Mouse (Mus musculus) midbrain, embryonic 12.5 days (tissue): Measurements from ENCODE around the gene Gm20425. TPM values are rescaled to one million over a fixed set of nuclear protein-coding genes. Genes with fewer than 3 reads are reported as not detected.

Experiments used
- ATAC-seq: fragments of 200-750 bp; cut with Nextera tagmentation; 2 replicates; pipeline ENCODE4 v1.8.0; 2017; ENCODE audit warnings: low read depth, moderate TSS enrichment, moderate library complexity; ENCODE audit not compliant: low FRiP score
- H3K27ac ChIP-seq: fragments of 300-500 bp; sonication (generic); replicated peaks from 2 replicates; pipeline ENCODE4 v1.5.1; 2016; ENCODE audit warnings: mild to moderate bottlenecking
- H3K27me3 ChIP-seq: fragments of 300-500 bp; sonication (generic); 2 replicates; pipeline ENCODE4 v1.6.1; 2016; ENCODE audit warnings: mild to moderate bottlenecking
- H3K36me3 ChIP-seq: fragments of 300-500 bp; sonication (generic); 2 replicates; pipeline ENCODE4 v1.6.1; 2016
- H3K4me1 ChIP-seq: fragments of 300-500 bp; sonication (generic); 2 replicates; pipeline ENCODE4 v1.6.1; 2016
- H3K4me2 ChIP-seq: fragments of 300-500 bp; sonication (generic); replicated peaks from 2 replicates; pipeline ENCODE4 v1.6.1; 2016; ENCODE audit warnings: mild to moderate bottlenecking, moderate library complexity
- H3K4me3 ChIP-seq: fragments of 300-500 bp; sonication (generic); 2 replicates; pipeline ENCODE4 v1.5.1; 2016; ENCODE audit warnings: mild to moderate bottlenecking
- H3K9ac ChIP-seq: fragments of 300-500 bp; sonication (generic); replicated peaks from 2 replicates; pipeline ENCODE4 v1.6.1; 2016; ENCODE audit warnings: mild to moderate bottlenecking, moderate library complexity
- H3K9me3 ChIP-seq: fragments of 300-500 bp; sonication (generic); 2 replicates; pipeline ENCODE4 v1.6.1; 2016; ENCODE audit warnings: mild to moderate bottlenecking
- WGBS: fragments of 180-500 bp; shearing (Covaris S2); methylation state at CpG from one replicate; pipeline ENCODE4 v1.1.7; 2016; 5-methylcytosine and 5-hydroxymethylcytosine counted together
- polyA plus RNA-seq: library from polyadenylated mRNA; unstranded; fragments of >200 nt; fragmentation: Nextera tagmentation; extraction: Ambion mirVana; gene quantifications from 2 replicates; pipeline ENCODE4 v1.2.1, GENCODE M21; 2016

Gene Gm20425
- polyA plus RNA-seq, 1 experiment from 2014 or later = 5.3 TPM

DNA sequence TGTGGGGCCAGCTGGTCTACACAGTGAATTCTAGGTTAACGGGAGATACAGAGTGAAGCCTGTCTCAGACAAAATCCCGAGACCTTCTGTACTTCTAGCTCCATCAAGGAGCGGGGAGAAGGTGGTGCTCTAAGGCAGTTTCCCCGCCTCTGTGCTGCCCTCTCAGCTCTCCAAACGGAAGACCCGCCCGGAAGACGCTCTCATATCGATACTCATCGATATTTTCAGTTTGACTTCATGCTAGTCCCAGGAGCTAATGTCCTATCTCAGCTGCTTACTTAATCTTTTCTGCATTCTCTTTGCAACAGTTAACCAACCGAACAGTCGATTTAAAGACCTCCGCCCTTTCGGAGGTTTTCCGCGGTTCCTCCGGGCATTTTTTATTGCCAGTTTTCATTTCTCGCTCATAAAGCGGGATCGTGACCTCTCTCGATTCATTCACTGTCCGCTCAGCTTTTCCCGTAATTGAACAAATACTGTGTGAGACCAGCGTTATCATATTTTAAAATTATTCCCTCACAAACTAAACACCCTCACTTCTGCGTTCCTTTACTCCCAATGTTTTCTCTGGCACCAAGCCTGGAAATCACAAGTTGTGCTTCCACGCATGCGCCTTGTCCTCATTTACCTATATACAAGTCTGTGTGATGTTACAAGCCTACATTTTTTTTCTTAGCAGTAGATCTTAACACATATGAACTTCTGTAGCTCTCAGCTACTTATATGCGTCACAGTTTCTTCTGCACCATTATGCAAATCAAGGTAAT, 17.3 kb downstream of the Gm20425 start:
- Histone ChIP-seq H3K9ac (no peak overlapping the region), H3K4me3 (no peak overlapping the region), H3K27me3 (no peaks in the 10 kb centered on the region), H3K4me2 (no peak overlapping the region), H3K36me3 (no peaks in the 10 kb centered on the region), H3K9me3 (no peaks in the 10 kb centered on the region), H3K27ac (no peak overlapping the region), H3K4me1 (0 out of 2 replicates have a peak, but pooled peaks cover 2% of the 10 kb centered on the region)
- no peak for ATAC-seq
- 83% methylated on average over 28 of the region's 28 CpGs for WGBS

- Histone ChIP-seq H3K4me1 (0 out of 2 replicates have a peak, but pooled peaks cover 2% of the 10 kb centered on the region), H3K27me3 (no peaks in the 10 kb centered on the region), H3K4me3 (no peak overlapping the region), H3K4me2 (no peak overlapping the region), H3K9me3 (no peaks in the 10 kb centered on the region), H3K36me3 (no peaks in the 10 kb centered on the region), H3K9ac (no peak overlapping the region), H3K27ac (no peak overlapping the region)
- WGBS = 53% methylated on average over 6 of the region's 6 CpGs
- no peak for ATAC-seq
These were observed 21.2 kb downstream of the Gm20425 start for GRCm38 (mm10) chr9:103208802-103209423.

DNA sequence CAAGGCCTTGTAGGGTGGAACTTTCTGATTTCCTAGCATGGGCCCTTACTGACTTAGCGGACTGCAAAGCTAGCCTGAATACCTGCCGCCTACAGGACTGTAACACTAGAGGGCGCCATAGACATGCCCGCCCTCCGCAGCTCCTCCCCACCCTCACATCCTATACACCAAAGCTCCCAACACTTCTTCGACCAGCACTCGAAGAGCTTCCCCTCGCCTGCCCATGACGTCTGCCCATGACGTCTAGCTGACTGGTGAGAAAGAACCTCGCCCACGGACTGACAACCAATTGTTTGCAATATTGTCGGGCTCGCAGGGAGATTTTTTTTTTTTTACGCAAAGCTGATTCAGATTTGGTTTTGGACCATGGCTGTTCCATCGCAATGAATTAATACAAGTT, 22.3 kb downstream of the Gm20425 start:
- ATAC-seq = peak; percentile 87
- Histone ChIP-seq H3K4me3 (peak overlapping the region; percentile 14; the same call in 1 of the 2 replicates), H3K27me3 (no peaks in the 10 kb centered on the region; the same call in 1 of the 2 replicates), H3K27ac (no peak overlapping the region), H3K4me1 (0 out of 2 replicates have a peak, but pooled peaks cover 2% of the 10 kb centered on the region), H3K9me3 (no peaks in the 10 kb centered on the region), H3K9ac (no peak overlapping the region), H3K4me2 (peak overlapping the region; percentile 43), H3K36me3 (no peaks in the 10 kb centered on the region)
- WGBS = 10% methylated on average over 16 of the region's 16 CpGs

DNA sequence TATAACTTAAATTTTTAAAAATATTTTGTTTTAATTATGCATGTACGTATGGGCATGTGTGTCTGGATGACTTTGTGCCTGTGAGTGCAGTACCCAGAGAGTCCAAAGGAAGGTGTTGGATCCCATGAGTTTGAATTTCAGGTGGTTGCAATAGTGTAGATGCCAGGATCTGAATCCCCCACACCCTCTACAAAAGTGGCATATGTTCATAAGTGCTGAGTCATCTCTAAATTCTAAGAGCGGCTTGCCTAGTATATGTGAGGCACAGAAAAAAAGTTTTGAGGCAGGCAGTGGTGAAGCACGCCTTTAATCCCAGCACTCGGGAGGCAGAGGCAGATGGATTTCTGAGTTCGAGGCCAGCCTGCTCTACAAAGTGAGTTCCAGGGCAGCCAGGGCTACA, 24.3 kb downstream of the Gm20425 start:
- no peak overlapping the region for H3K9ac ChIP-seq
- no peaks in the 10 kb centered on the region for H3K9me3 ChIP-seq
- no peaks in the 10 kb centered on the region; the same call in 1 of the 2 replicates for H3K27me3 ChIP-seq
- H3K4me2 ChIP-seq = no peak overlapping the region
- H3K4me1 ChIP-seq = peaks cover 7% of the 10 kb centered on the region; the same call in 1 of the 2 replicates
- H3K36me3 ChIP-seq = no peaks in the 10 kb centered on the region
- H3K4me3 ChIP-seq = no peak overlapping the region
- WGBS = 88% methylated on average over 5 of the region's 5 CpGs
- H3K27ac ChIP-seq = no peak overlapping the region
- ATAC-seq = no peak

- H3K27ac ChIP-seq = peak within 1 kb of the TSS; percentile 85
- H3K4me3 ChIP-seq = peak within 1 kb of the TSS; percentile 87
- no peaks in the 10 kb centered on the region for H3K9me3 ChIP-seq
- H3K27me3 ChIP-seq = no peaks in the 10 kb centered on the region; the same call in 1 of the 2 replicates
- under 1% methylated on average over 45 of the region's 45 CpGs for WGBS
- peak; percentile 97 for ATAC-seq
- peak within 1 kb of the TSS; percentile 74 for H3K4me2 ChIP-seq
- H3K9ac ChIP-seq = peak within 1 kb of the TSS; percentile 87
- H3K36me3 ChIP-seq = peaks cover 20% of the 10 kb centered on the region
- peaks cover 8% of the 10 kb centered on the region; the same call in 1 of the 2 replicates for H3K4me1 ChIP-seq
These were observed 28.4 kb downstream of the Gm20425 start, which contains the start of gene Srprb for GRCm38 (mm10) chr9:103201561-103202260. Srprb (minus strand) TSS chr9:103202137.

GRCm38 (mm10) chr9:103188416-103188815, 41.7 kb downstream of the Gm20425 start:
- no peak overlapping the region for H3K27ac ChIP-seq
- no peaks in the 10 kb centered on the region for H3K4me1 ChIP-seq
- no peaks in the 10 kb centered on the region for H3K9me3 ChIP-seq
- no peak for ATAC-seq
- H3K9ac ChIP-seq = no peak overlapping the region
- no peak overlapping the region for H3K4me3 ChIP-seq
- 85% methylated on average over 4 of the region's 4 CpGs for WGBS
- no peak overlapping the region for H3K4me2 ChIP-seq
- peaks cover 60% of the 10 kb centered on the region for H3K36me3 ChIP-seq
- H3K27me3 ChIP-seq = no peaks in the 10 kb centered on the region

DNA sequence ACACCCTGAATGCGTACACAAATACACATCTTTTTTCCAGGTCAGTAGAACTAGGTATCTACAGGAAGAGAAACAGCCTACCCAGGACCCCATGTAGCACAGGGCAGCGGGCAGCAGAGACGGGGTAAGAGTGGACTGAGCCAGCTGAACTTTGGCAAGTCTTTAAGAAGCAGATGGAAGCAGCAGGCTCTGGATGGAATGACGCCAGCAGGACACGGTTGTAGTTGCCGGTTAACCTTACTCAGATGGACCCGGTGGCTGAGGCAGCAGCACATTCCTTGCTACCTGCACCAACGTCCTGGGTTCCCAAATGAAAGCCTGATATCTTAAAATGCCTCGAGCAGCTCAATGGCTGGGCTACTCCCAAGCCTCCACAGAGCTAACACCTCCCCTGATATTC, 43.4 kb downstream of the Gm20425 start:
- H3K4me3 ChIP-seq = no peak overlapping the region
- no peaks in the 10 kb centered on the region for H3K4me1 ChIP-seq
- H3K9me3 ChIP-seq = no peaks in the 10 kb centered on the region
- no peak for ATAC-seq
- H3K36me3 ChIP-seq = peaks cover 62% of the 10 kb centered on the region
- no peak overlapping the region for H3K9ac ChIP-seq
- 83% methylated on average over 9 of the region's 9 CpGs for WGBS
- no peak overlapping the region for H3K27ac ChIP-seq
- no peaks in the 10 kb centered on the region for H3K27me3 ChIP-seq
- no peak overlapping the region for H3K4me2 ChIP-seq

DNA sequence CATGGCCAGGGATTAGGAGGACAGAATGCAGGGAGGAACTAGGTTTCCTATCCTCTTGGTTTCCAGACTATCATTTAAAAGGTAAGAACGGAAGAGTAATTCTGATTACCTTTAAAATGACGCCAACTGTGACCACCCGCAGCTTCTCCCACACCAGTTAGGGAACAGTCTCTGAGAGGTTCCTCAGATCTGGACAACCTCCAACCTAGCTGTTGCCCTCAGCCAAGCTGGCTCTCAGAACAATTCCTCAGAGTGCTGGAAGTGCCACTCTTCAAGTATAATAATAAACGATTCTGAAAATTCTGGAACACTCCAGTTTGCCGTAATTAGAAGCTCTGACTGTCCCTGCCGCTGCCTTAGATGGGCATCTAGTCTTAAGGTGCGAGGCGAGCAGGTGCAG, 44.2 kb downstream of the Gm20425 start:
- no peak overlapping the region for H3K27ac ChIP-seq
- no peak overlapping the region for H3K4me3 ChIP-seq
- H3K27me3 ChIP-seq = no peaks in the 10 kb centered on the region
- H3K4me1 ChIP-seq = peaks cover 3% of the 10 kb centered on the region
- H3K9me3 ChIP-seq = no peaks in the 10 kb centered on the region
- H3K4me2 ChIP-seq = no peak overlapping the region
- H3K36me3 ChIP-seq = peaks cover 61% of the 10 kb centered on the region
- 95% methylated on average over 8 of the region's 8 CpGs for WGBS
- H3K9ac ChIP-seq = no peak overlapping the region
- ATAC-seq = no peak

DNA sequence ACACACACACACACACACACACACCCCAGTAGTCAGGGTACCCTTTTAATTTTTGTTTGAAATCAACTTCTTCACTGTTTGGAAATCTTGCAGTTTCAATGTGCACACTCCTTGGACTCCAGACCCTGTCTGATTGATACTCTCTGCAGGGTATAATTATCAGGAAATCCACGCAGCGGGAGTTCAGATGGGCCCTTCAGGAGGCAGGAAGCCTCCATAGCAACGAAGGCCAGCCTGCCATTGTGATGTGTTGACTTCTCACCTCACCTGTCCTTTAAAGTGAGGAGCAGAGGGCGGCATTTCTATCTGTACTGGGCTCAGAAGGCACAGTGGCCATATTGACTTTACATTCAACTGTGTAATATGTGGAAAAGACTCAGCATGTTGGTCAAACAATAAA, 45.3 kb downstream of the Gm20425 start:
- H3K27me3 ChIP-seq = no peaks in the 10 kb centered on the region
- 65% methylated on average over 4 of the region's 4 CpGs for WGBS
- no peak overlapping the region for H3K4me3 ChIP-seq
- H3K4me2 ChIP-seq = no peak overlapping the region
- no peaks in the 10 kb centered on the region for H3K9me3 ChIP-seq
- no peak for ATAC-seq
- H3K36me3 ChIP-seq = peaks cover 51% of the 10 kb centered on the region
- H3K4me1 ChIP-seq = peaks cover 14% of the 10 kb centered on the region
- no peak overlapping the region for H3K9ac ChIP-seq
- no peak overlapping the region for H3K27ac ChIP-seq

DNA sequence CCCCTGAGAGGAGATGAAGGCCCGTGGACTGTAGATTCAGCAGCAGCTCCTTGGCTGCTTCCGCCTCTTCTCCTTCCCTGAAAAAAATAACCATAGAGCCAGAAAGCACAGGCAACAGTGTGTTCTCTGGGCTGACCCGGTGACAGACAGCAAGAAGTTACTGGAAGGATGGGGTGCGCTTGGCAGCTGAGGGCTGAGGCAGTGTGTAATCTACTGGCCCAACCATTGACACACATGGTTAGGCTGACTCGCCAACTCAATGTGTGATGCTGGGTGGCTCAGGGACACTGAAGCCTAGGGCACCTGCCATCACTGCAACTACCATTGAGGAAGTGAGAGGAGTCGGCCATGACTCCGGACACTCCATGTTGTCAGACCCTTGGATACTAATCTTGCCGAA, 48.2 kb downstream of the Gm20425 start:
- H3K27me3 ChIP-seq = no peaks in the 10 kb centered on the region
- H3K27ac ChIP-seq = no peak overlapping the region
- H3K9ac ChIP-seq = no peak overlapping the region
- H3K4me2 ChIP-seq = no peak overlapping the region
- 89% methylated on average over 8 of the region's 8 CpGs for WGBS
- no peak for ATAC-seq
- H3K9me3 ChIP-seq = no peaks in the 10 kb centered on the region
- H3K36me3 ChIP-seq = peaks cover 39% of the 10 kb centered on the region
- H3K4me1 ChIP-seq = peaks cover 15% of the 10 kb centered on the region
- no peak overlapping the region for H3K4me3 ChIP-seq

GRCm38 (mm10) chr9:103180807-103181565, 49.1 kb downstream of the Gm20425 start:
- Histone ChIP-seq H3K36me3 (peaks cover 32% of the 10 kb centered on the region), H3K4me2 (peak overlapping the region; percentile 57), H3K9ac (peak overlapping the region; percentile 53; the same call in 1 of the 2 replicates), H3K27me3 (no peaks in the 10 kb centered on the region), H3K4me1 (peaks cover 15% of the 10 kb centered on the region), H3K4me3 (peak overlapping the region; percentile 32), H3K9me3 (no peaks in the 10 kb centered on the region), H3K27ac (peak overlapping the region; percentile 61)
- WGBS = 3% methylated on average over 20 of the region's 20 CpGs
- ATAC-seq = peak; percentile 90
